Mouse (Mus musculus) megakaryocyte, adult 5-6 weeks (primary cell): Measurements from ENCODE around the gene Prmt3. TPM values are rescaled to one million over a fixed set of nuclear protein-coding genes. Genes with fewer than 3 reads are reported as not detected.

Source experiments
- ATAC-seq: 2 replicates; pipeline ENCODE4 v1.8.0; 2016; ENCODE audit warnings: mild to moderate bottlenecking, inconsistent platforms; ENCODE audit not compliant: poor library complexity, severe bottlenecking
- total RNA-seq, 2 experiments: library from RNA; stranded (forward) in 1 of 2; stranded (reverse) in 1 of 2; fragments of 153-499, 151-499 nt in 1 of 2; fragments of 221-1000, 200-1000 nt in 1 of 2; gene quantifications; 2 replicates each; pipeline versions ENCODE4 v1.2.3 to v1.2.4; 2015 to 2017

Gene Prmt3
- total RNA-seq, 2 experiments from 2014 or later, result 30.2 to 39.2 TPM

GRCm38 (mm10) chr7:49847939-49848338 is 69.8 kb downstream of the Prmt3 start:
- no peak for ATAC-seq

DNA sequence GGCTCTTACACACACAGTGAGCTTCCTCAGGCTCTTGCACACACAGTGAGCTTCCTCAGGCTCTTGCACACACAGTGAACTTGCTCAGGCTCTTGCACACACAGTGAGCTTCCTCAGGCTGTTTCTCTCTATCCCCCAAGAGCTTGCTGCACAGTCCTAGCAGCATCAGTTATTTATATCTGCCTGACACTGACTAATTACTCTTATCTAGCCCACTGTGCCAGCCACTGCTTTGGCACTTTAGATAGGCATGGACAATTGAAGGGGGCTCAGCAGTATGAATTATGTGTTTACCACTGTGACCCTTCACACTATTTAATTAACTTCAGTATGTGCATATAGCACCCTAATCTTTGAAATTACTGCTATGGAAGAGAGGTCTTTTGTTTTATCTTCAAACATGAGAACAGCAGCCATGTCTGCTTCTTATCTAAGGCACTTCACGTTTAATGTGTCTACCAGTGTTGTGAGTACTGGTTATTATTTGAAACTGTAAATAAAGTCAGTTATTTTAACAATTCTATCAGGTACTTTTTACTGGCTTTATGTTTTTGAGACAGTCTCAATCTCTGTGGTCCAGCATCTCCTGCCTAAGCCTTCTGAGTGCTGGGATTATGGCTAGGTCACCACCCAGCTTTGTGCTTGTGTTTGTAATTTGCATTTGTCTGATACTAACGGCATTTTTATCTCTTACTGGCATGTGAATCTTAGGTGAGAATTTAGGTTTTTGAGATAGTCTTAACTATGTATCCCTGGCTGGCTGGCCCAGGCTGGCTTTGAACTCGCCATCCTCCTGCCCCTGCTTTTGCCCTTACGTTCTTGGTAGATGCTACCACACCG is 75.4 kb downstream of the Prmt3 start:
- no peak for ATAC-seq

DNA sequence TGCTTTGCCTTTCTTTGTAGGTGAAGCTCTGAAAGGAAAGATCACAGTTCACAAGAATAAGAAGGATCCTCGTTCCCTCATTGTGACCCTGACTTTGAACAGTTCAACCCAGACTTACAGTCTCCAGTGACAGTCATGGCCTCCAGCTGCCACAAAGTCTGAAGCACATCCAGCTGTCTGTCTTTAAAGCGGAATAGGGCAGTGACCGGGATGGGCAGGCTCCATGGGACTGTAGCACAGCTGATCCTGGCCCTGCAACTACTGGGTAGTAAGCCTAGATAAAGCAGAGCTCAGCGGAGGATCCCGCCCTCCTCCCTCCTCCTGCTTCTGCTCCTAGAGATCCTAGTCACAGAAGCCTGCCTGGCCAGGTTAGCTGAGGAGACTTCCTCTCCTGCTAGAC is 79.2 kb downstream of the Prmt3 start:
- no peak for ATAC-seq

GRCm38 (mm10) chr7:49858257-49858656 is 80.1 kb downstream of the Prmt3 start:
- ATAC-seq, result no peak

DNA sequence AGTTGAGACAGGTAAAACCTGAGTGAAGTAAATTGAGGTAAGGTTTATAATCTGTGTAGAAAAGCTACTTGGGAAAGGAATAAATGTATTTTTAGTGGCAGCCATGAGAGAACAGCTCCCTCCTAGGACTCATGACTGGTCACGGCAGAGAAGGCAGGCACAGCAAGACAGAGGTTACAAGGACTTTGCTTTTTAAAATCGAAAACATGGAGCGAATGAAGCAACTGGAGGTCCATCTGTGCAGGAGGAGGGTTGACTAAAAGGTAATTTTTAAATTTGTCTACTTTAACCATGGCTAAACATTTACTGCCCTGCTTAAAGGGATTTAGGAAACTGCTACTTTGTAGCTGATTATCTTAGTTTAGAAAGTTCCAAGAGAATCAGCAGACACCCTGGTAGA is 81.7 kb downstream of the Prmt3 start:
- no peak for ATAC-seq

DNA sequence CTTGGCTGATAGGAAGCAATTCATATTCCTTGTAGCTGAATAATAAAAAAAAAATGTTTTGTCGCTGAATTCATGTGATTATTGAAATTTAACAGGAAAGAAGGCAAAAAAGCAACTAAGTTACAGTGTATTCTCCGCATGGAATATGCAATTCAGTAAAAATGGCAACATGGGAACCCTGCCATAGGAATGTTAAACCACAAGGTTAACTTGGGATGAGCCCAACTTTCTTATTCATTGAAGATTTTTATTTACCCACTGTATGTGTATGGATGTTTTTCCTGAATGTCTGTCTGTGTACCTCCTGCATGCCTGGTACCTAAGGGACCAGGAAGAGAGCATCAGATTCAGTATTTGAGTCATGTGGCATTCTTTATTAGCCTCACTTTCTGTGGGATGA is 83.0 kb downstream of the Prmt3 start:
- no peak for ATAC-seq

DNA sequence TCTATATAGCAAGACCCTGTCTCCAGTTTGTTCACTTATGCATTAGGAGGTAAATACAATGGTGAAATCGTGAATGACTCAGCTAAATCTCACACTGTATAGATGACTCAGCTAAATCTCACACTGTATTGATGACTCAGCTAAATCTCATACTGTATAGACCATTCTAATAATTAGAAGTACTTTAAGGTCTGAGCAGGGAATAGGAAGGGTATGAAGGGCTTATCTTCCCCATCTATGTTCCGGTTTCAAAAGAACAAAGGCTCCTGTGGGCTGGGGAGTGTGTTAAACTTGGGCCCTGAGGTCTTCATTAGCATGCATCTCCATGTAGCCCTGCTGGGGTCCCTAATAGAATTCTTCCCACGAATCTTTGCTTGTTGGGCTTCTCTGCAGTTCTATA is 85.6 kb downstream of the Prmt3 start:
- no peak for ATAC-seq

DNA sequence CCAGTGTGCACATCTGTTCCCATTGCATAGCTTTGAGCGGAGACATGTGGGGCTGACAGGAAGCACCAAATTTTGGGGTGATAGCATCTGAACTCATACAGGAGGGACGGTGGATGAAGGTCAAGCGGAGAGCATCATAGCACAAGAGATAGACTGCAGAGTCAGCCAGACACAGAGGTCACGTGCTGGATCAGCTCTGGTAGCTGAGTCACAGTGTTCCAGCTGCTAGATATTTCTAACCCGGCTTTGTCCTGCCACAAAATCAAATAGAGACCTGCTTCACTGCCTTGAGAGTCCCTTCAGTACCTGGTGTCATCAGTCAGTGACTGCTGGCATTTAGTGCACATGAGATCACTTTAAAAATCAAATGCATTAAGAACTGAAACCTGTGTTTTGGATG is 91.5 kb downstream of the Prmt3 start:
- ATAC-seq, result no peak

DNA sequence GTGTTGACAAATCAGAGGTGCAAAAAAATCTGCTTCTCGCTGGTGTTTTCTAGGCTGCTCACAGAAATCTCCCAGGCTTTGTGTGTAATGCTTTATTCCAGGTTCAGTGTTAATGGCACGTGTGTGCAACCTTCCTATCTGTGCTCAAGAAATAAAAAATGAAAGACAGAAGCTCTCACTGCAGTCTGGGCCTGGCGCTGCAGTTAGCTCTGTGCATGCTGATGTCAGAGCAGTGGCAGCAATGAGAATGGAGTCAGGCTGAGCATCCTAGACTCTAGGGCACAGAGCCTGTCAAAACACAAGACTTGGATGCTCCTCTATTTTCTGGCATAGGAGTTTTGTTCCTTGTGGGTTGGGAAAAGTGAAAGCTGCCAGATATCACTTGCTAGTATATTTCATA is 92.1 kb downstream of the Prmt3 start:
- no peak for ATAC-seq

DNA sequence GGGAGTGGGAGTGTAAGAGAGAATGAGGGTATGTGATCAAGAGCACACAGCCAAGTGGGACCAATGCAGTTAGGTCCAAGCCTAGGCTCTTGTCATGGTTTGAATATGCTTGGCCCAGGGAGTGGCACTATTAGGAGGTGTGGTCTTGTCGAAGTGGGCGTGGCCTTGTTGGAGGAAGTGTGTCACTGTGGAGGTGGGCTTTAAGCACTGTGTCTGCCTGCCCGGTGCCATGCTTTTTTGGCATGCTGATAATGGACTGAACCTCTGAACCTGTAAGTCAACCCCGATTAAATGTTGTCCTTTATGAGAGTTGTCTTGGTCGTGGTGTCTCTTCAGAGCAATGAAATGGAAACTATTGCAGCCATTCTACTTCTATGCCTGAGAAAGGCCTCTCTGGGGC is 99.2 kb downstream of the Prmt3 start:
- no peak for ATAC-seq

DNA sequence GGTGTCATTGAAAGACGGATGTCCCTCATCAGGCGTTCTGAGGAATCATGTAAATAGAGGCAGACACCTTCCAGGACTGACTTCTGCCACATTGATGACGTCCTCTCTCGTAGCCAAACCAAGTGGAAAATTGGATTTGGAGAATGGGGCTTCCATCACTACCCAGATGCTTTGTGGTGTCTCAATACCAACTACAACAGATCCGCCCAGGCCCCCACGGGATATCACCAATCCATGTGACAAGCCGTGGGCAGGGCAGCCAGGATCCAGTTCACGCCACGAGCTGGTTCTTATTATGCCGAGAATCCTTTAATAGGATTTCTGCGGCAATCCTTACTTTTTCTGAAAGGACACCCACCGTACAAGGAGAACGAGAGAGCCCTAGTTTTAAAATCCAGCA is 100.9 kb downstream of the Prmt3 start:
- ATAC-seq, result no peak

DNA sequence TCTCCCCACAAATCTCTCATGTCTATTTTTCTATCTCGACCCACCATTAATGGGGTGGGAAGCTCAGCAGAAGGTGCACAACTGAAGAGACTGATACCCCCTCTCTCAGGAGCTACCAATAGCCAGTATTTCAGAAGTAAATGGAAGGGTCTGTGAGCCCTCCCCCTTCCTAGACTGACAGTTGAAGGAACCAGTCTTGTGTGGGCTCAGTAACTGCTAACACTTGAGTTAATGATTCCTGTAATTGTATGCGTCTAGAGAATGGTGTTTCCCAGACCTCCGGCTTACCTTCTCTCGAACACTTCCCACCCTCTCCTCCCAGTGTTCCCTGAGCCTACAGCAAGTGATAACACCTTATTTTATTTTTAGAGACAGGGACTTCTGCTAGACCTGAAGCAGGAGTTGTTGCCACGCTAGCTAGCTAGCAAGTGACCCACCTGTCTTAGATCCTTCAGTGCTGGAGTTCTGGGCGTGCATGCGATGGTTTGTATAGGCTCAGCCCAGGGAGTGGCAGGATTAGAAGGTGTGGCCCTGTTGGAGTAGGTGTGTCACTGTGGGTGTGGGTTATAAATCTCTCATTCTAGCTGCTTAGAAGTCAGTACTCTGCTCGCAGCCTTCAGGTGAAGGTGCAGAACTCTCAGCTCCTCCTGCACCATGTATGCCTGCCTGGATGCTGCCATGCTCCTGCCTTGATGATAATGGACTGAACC is 102.0 kb downstream of the Prmt3 start:
- no peak for ATAC-seq

GRCm38 (mm10) chr7:49882288-49882687 is 104.1 kb downstream of the Prmt3 start:
- no peak for ATAC-seq

- ATAC-seq, result no peak
These were observed 104.7 kb downstream of the Prmt3 start for GRCm38 (mm10) chr7:49882694-49883389.

GRCm38 (mm10) chr7:49887776-49888390 is 109.7 kb downstream of the Prmt3 start:
- ATAC-seq, result no peak

GRCm38 (mm10) chr7:49894786-49895185 is 116.6 kb downstream of the Prmt3 start:
- ATAC-seq, result no peak

DNA sequence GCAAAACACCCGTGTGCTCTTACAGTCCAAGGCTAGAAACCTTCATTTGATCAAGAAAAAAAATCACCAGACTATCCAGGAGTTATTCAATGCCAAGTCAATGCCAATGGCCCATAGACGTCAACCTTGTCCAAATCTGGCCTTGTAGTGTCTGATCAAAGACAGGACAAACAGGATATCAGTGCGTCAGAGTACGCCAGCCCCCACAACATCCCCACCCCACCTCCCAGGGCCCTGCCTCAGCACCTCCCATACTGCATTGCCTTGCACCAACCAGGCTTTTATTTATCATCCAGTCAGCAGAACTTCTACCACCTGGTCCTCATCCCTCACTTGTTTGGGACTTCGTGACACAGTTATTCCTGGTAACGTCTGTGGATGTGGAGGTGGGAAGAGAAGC is 117.2 kb downstream of the Prmt3 start:
- ATAC-seq, result no peak

DNA sequence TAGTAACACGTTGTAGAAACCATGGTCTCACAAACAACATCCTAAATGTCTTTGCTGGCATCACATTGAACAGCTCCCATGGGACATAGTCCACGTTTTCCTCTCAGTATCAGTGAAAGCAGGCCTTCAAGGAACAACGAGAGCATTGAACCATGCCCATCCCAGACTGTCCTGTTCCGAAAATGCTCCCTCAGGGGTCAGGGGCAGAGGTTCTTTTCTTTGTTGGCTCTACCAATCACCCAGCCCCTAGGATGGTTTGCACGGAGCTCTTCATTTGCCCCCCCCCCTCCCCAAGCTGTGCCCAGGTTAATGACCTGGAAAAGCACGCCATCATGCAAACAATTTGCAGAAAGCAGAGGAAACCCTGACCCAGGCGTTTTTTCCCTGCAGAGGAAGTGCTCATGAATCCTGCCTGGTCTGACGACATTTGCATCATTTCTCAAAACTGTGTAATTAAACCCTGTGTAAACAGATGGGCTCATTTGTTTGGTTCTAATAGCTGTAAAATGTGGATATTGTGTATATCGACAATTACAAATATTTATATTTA is 123.9 kb downstream of the Prmt3 start:
- ATAC-seq, result no peak

DNA sequence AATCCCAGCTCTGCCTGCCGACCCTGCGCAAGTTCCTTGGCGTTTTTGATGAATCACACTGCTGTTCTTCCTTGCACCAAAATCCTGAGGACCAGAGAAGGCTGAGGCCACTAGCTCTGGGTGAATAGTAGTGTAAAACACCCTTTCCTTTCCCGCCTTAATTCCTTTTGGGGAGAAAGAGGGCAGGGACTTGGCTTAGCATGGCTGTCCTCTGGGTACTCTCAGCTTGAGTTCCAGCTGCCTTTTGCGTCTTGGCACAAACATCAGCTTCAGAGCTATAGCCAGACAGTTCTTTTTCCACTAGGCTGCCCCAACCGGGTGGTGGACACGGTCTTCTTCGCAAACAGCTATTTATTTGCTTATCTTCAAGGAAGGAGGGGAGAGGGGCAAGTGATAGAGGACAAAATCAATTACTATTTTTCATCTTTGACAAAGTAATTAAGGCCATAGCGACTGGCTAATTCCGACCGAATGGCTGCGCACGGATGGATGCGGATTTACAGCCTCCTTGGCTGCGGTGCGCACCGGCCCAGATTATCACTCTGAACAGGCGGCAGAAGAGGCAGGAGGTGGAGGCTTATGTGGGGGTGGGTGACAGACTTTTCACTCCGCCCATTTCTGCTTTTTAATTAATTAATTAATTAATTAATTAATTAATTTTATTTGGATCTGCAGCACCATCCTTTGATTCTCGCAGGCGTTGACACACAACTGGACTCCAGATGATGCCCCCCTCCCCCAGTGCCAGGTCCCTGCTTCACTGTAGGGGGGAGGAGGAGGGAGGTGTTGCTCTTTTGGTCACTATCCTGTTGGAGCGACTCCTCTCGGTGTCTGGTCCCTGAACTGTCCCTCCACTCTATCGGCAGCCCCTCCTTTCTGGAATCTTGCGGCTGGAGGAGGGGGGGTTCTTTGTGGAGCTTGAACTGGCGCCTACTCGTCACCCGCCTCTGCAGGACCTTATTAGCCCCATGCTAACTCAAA is 129.3 kb downstream of the Prmt3 start:
- no peak for ATAC-seq
